Comparison of ENCODE assay signal across 8 mouse cellular contexts in the genomic region with DNA sequence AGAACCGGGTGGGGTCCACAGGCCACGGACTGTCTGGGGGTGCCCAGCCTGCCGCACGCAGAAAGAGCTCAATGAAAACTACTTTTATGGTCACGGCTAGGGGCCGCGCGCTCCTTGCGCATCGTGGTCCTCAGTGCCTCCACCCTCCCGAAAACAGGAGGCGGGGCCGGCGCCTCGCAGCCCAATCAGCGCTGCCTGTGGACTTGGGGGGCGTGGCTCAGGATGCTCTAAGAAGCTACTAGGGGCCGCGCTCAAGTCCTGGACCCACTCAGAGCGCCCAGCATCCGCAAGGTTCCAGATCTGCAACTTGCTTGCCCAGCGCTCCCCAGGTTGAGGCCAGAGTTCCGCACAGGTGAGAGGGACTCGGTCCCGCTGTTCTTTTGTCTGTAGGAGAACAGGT. TPM values are rescaled to one million over a fixed set of nuclear protein-coding genes. Genes with fewer than 3 reads are reported as not detected.
DNase-seq lines count a peak whose midpoint lies in the region; ATAC-seq lines count a peak whose summit lies in the region.

A gene (plus strand): TSS at position 190 of the 400 bp plus-strand sequence.

- peaks cover 24% of the 10 kb centered on the region for H3K4me1 ChIP-seq in intestine, embryonic 14.5 days (replicated peaks; ENCODE audit: control insufficient read depth, insufficient read depth, low read length)

- H3K9me3 ChIP-seq in intestine, embryonic 14.5 days (ENCODE audit: control insufficient read depth, low read length): no peaks in the 10 kb centered on the region

- under 1% methylated on average over 25 of the region's 25 CpGs for whole genome bisulfite sequencing in intestine, embryonic 14.5 days

- DNase-seq in adrenal gland, adult 2 months: peak; percentile 64
- DNase-seq in embryo, embryonic 9.5 days (ENCODE audit: extremely low spot score): peak; percentile 89
- DNase-seq in gastrocnemius, postnatal 4 days (ENCODE audit: low spot score in 2 of 2): peak; percentile 63 to 82
- DNase-seq in intestine, embryonic 14.5 days (ENCODE audit: low spot score): peak; percentile 89
- peak; percentile 63 to 88 for DNase-seq in left cerebral cortex, postnatal 10 days (ENCODE audit: extremely low spot score in 1 of 2, low spot score in 2 of 2)
- peak; percentile 65 for DNase-seq in right cerebral cortex, postnatal 14 days
- peak; percentile 80 for DNase-seq in yolk sac, embryonic 10.5 days (ENCODE audit: low spot score)

- peak within 1 kb of the TSS; percentile 35 for H3K9ac ChIP-seq in intestine, embryonic 14.5 days (ENCODE audit: low read length)

- peak within 1 kb of the TSS; percentile 27; the same call in 1 of the 2 replicates for H3K27ac ChIP-seq in intestine, embryonic 14.5 days (ENCODE audit: low read depth)

- ATAC-seq in intestine, embryonic 14.5 days (replicated peaks; ENCODE audit: low FRiP score, low TSS enrichment, low read depth): peak; percentile 88
- peak; percentile 95 for ATAC-seq in megakaryocyte, adult 5-6 weeks (ENCODE audit: poor library complexity, severe bottlenecking)

- H3K36me3 ChIP-seq in intestine, embryonic 14.5 days (ENCODE audit: control insufficient read depth, insufficient read depth, low read length): no peaks in the 10 kb centered on the region

- peak within 1 kb of the TSS; percentile 51 for H3K4me2 ChIP-seq in intestine, embryonic 14.5 days (ENCODE audit: low read length)

- H3K4me3 ChIP-seq in intestine, embryonic 14.5 days (ENCODE audit: low read depth, low read length): peak within 1 kb of the TSS; percentile 44

- no peaks in the 10 kb centered on the region for H3K27me3 ChIP-seq in intestine, embryonic 14.5 days (replicated peaks; ENCODE audit: control insufficient read depth, insufficient read depth, low read length)

- intact Hi-C loops in left cerebral cortex, postnatal 10 days (cut with DNase I): no loop called here

RNA-seq across cellular contexts. Expression of the gene that starts here (rescaled TPM):
- total RNA-seq in adrenal gland, adult 2 months (2021): 10 to 100 TPM; 15.5 to 19.5 TPM
- polyA plus RNA-seq in adrenal gland, adult 2 months (2012; rRNA removed): 17.6 and 20.4 TPM in 2 replicates
- total RNA-seq in gastrocnemius, postnatal 4 days (2021): 1 to 10 TPM; 1.3 to 3.0 TPM
- polyA plus RNA-seq in intestine, embryonic 14.5 days (2014; fragmentation: Nextera tagmentation; extraction: Ambion mirVana): 18.0 and 22.0 TPM in 2 replicates
- 1 to 10 TPM; 2.0 to 2.5 TPM for total RNA-seq in left cerebral cortex, postnatal 10 days (2021)
- total RNA-seq in megakaryocyte, adult 5-6 weeks (2015): 6.4 and 8.8 TPM in 2 replicates
- 7.8 and 10.5 TPM in 2 replicates for total RNA-seq in megakaryocyte, adult 5-6 weeks (2017)

Comparison
In these comparisons a context has a peak if more than half of its experiments do, and no peak if none do; other contexts are left out.
1. Peak in every context shown above with its lines: DNase-seq, ATAC-seq, H3K4me3 ChIP-seq and H3K27ac ChIP-seq.